Mouse (Mus musculus) hindbrain, embryonic 11.5 days (tissue): ENCODE measurements around the gene Akr1cl. TPM values are rescaled to one million over a fixed set of nuclear protein-coding genes. Genes with fewer than 3 reads are reported as not detected.

ENCODE experiments used
- ATAC-seq: fragments of 200-750 bp; cut with Nextera tagmentation; 2 replicates; pipeline ENCODE4 v1.8.0; 2017; ENCODE audit warnings: mild to moderate bottlenecking, moderate TSS enrichment, moderate library complexity; ENCODE audit not compliant: low FRiP score
- DNase-seq: peaks from one replicate; pipeline ENCODE4 v3.0.0-alpha.2; 2015; ENCODE audit warnings: low spot score
- H3K27ac ChIP-seq: fragments of 300-500 bp; sonication (generic); 2 replicates; pipeline ENCODE4 v1.5.1; 2014; ENCODE audit warnings: mild to moderate bottlenecking, low read depth, low read length
- H3K27me3 ChIP-seq: fragments of 300-500 bp; sonication (generic); 2 replicates; pipeline ENCODE4 v1.6.1; 2014; ENCODE audit warnings: mild to moderate bottlenecking, low read length, moderate library complexity, mixed read lengths; ENCODE audit not compliant: control insufficient read depth, insufficient read depth
- H3K36me3 ChIP-seq: fragments of 300-500 bp; sonication (generic); 2 replicates; pipeline ENCODE4 v1.6.1; 2014; ENCODE audit warnings: mild to moderate bottlenecking, low read length, moderate library complexity, mixed read lengths; ENCODE audit not compliant: control insufficient read depth, insufficient read depth
- H3K4me1 ChIP-seq: fragments of 300-500 bp; sonication (generic); replicated peaks from 2 replicates; pipeline ENCODE4 v1.6.1; 2014; ENCODE audit warnings: low read length, mixed read lengths; ENCODE audit not compliant: control insufficient read depth, insufficient read depth
- H3K4me2 ChIP-seq: fragments of 300-500 bp; sonication (generic); replicated peaks from 2 replicates; pipeline ENCODE4 v1.6.1; 2014; ENCODE audit warnings: mild to moderate bottlenecking, low read depth, low read length
- H3K4me3 ChIP-seq: fragments of 300-500 bp; sonication (generic); 2 replicates; pipeline ENCODE4 v1.5.1; 2014; ENCODE audit warnings: low read depth, low read length
- H3K9ac ChIP-seq: fragments of 300-500 bp; sonication (generic); 2 replicates; pipeline ENCODE4 v1.6.1; 2014; ENCODE audit warnings: low read depth, low read length
- H3K9me3 ChIP-seq: fragments of 300-500 bp; sonication (generic); 2 replicates; pipeline ENCODE4 v1.6.1; 2016; ENCODE audit warnings: low read length; ENCODE audit not compliant: control insufficient read depth
- WGBS: fragments of 180-500 bp; shearing (Covaris S2); extraction: QIAGEN DNeasy Blood & Tissue Kit; methylation state at CpG from one replicate; pipeline ENCODE4 v1.1.7; 2014; 5-methylcytosine and 5-hydroxymethylcytosine counted together
- polyA plus RNA-seq: library from polyadenylated mRNA; unstranded; fragments of >200 nt; fragmentation: Nextera tagmentation; extraction: Ambion mirVana; gene quantifications from 2 replicates; pipeline ENCODE4 v1.2.1, GENCODE M21; 2014

The Akr1cl gene
- 0.36 and 0.68 TPM in 2 replicates for polyA plus RNA-seq

- ATAC-seq = no peak
- no peak within 1 kb of the TSS for H3K9ac ChIP-seq
- H3K36me3 ChIP-seq = no peaks in the 10 kb centered on the region
- H3K27me3 ChIP-seq = no peaks in the 10 kb centered on the region
- H3K27ac ChIP-seq = no peak within 1 kb of the TSS
- H3K9me3 ChIP-seq = no peaks in the 10 kb centered on the region
- no peak for DNase-seq
- no peak within 1 kb of the TSS for H3K4me3 ChIP-seq
- no peak within 1 kb of the TSS for H3K4me2 ChIP-seq
- no peaks in the 10 kb centered on the region for H3K4me1 ChIP-seq
Observed at GRCm38 (mm10) chr1:65032641-65033040, at the start of gene Akr1cl. TSS of gene Akr1cl (minus strand) at chr1:65032759.

GRCm38 (mm10) chr1:65082188-65082587 is 49.6 kb upstream of the Akr1cl start, which contains the start of gene Crygb:
TSS of gene Crygb (minus strand) at chr1:65082288.
- no peaks in the 10 kb centered on the region for H3K9me3 ChIP-seq
- no peak within 1 kb of the TSS for H3K4me3 ChIP-seq
- no peak within 1 kb of the TSS for H3K27ac ChIP-seq
- ATAC-seq (no peak), DNase-seq (no peak)
- 38% methylated on average over 7 of the region's 7 CpGs for WGBS
- no peak within 1 kb of the TSS for H3K9ac ChIP-seq
- H3K4me2 ChIP-seq = no peak within 1 kb of the TSS
- no peaks in the 10 kb centered on the region for H3K4me1 ChIP-seq
- H3K27me3 ChIP-seq = no peaks in the 10 kb centered on the region
- no peaks in the 10 kb centered on the region for H3K36me3 ChIP-seq

GRCm38 (mm10) chr1:65075607-65076006 is 43.0 kb upstream of the Akr1cl start:
- ATAC-seq (no peak), DNase-seq (no peak)
- WGBS = 28% methylated on average over 5 of the region's 5 CpGs
- no peaks in the 10 kb centered on the region for H3K27me3 ChIP-seq
- no peak overlapping the region for H3K27ac ChIP-seq
- H3K36me3 ChIP-seq = no peaks in the 10 kb centered on the region
- H3K4me3 ChIP-seq = no peak overlapping the region
- H3K9ac ChIP-seq = no peak overlapping the region
- no peaks in the 10 kb centered on the region for H3K9me3 ChIP-seq
- H3K4me2 ChIP-seq = no peak overlapping the region
- no peaks in the 10 kb centered on the region for H3K4me1 ChIP-seq

GRCm38 (mm10) chr1:65073589-65073988 is 41.0 kb upstream of the Akr1cl start, which contains the start of gene Crygc:
TSS of gene Crygc (minus strand) at chr1:65073689.
- H3K4me2 ChIP-seq = no peak within 1 kb of the TSS
- DNase-seq = no peak

GRCm38 (mm10) chr1:65067842-65068241 is 35.3 kb upstream of the Akr1cl start:
- DNase-seq = no peak
- ATAC-seq = no peak
- H3K9me3 ChIP-seq = no peaks in the 10 kb centered on the region
- H3K27me3 ChIP-seq = no peaks in the 10 kb centered on the region
- no peaks in the 10 kb centered on the region for H3K4me1 ChIP-seq
- H3K9ac ChIP-seq = no peak overlapping the region
- H3K4me3 ChIP-seq = no peak overlapping the region
- no peak overlapping the region for H3K27ac ChIP-seq
- H3K4me2 ChIP-seq = no peak overlapping the region
- no peaks in the 10 kb centered on the region for H3K36me3 ChIP-seq

More at GRCm38 (mm10) chr1:65073589-65073988, 41.0 kb upstream of the Akr1cl start, which contains the start of gene Crygc:
- 71% methylated on average over 6 of the region's 6 CpGs for WGBS
- Histone ChIP-seq H3K9ac (no peak within 1 kb of the TSS), H3K27ac (no peak within 1 kb of the TSS), H3K4me3 (no peak within 1 kb of the TSS), H3K9me3 (no peaks in the 10 kb centered on the region), H3K27me3 (no peaks in the 10 kb centered on the region), H3K36me3 (no peaks in the 10 kb centered on the region), H3K4me1 (no peaks in the 10 kb centered on the region)
- ATAC-seq = no peak

GRCm38 (mm10) chr1:65064201-65064600 is 31.6 kb upstream of the Akr1cl start:
- no peaks in the 10 kb centered on the region for H3K36me3 ChIP-seq
- no peaks in the 10 kb centered on the region for H3K4me1 ChIP-seq
- H3K9ac ChIP-seq = no peak overlapping the region
- H3K27ac ChIP-seq = no peak overlapping the region
- H3K27me3 ChIP-seq = no peaks in the 10 kb centered on the region
- no peak for ATAC-seq
- no peaks in the 10 kb centered on the region for H3K9me3 ChIP-seq
- H3K4me3 ChIP-seq = no peak overlapping the region
- H3K4me2 ChIP-seq = no peak overlapping the region
- DNase-seq = no peak
- 82% methylated on average over 15 of the region's 15 CpGs for WGBS

GRCm38 (mm10) chr1:65063352-65063751 is 30.8 kb upstream of the Akr1cl start, which contains the start of gene Crygd:
TSS of gene Crygd (minus strand) at chr1:65063452.
- 69% methylated on average over 8 of the region's 8 CpGs for WGBS
- H3K27me3 ChIP-seq = no peaks in the 10 kb centered on the region
- no peak for DNase-seq

GRCm38 (mm10) chr1:65052140-65052539 is 19.6 kb upstream of the Akr1cl start:
- Histone ChIP-seq H3K27me3 (no peaks in the 10 kb centered on the region), H3K9ac (no peak overlapping the region), H3K4me3 (no peak overlapping the region), H3K36me3 (no peaks in the 10 kb centered on the region), H3K9me3 (no peaks in the 10 kb centered on the region), H3K4me2 (no peak overlapping the region), H3K27ac (no peak overlapping the region), H3K4me1 (no peaks in the 10 kb centered on the region; the same call in 1 of the 2 replicates)
- ATAC-seq (no peak), DNase-seq (no peak)
- WGBS = 42% methylated on average over 2 of the region's 2 CpGs

More at GRCm38 (mm10) chr1:65063352-65063751, 30.8 kb upstream of the Akr1cl start, which contains the start of gene Crygd:
- ATAC-seq = no peak
- Histone ChIP-seq H3K4me2 (no peak within 1 kb of the TSS), H3K36me3 (no peaks in the 10 kb centered on the region), H3K4me1 (no peaks in the 10 kb centered on the region), H3K27ac (no peak within 1 kb of the TSS), H3K9ac (no peak within 1 kb of the TSS), H3K4me3 (no peak within 1 kb of the TSS), H3K9me3 (no peaks in the 10 kb centered on the region)

- H3K9ac ChIP-seq = no peak overlapping the region
- DNase-seq = no peak
- no peak for ATAC-seq
- WGBS = 62% methylated on average over 7 of the region's 7 CpGs
- no peak overlapping the region for H3K4me2 ChIP-seq
- H3K36me3 ChIP-seq = no peaks in the 10 kb centered on the region
- H3K27ac ChIP-seq = no peak overlapping the region
- no peak overlapping the region for H3K4me3 ChIP-seq
- H3K9me3 ChIP-seq = no peaks in the 10 kb centered on the region
- H3K4me1 ChIP-seq = no peaks in the 10 kb centered on the region; the same call in 1 of the 2 replicates
- no peaks in the 10 kb centered on the region for H3K27me3 ChIP-seq
Observed at GRCm38 (mm10) chr1:65051696-65052095, 19.1 kb upstream of the Akr1cl start.
